Mouse (Mus musculus) liver, embryonic 11.5 days (tissue): ENCODE measurements around the gene Gm20219. TPM values are rescaled to one million over a fixed set of nuclear protein-coding genes. Genes with fewer than 3 reads are reported as not detected.
A peak's percentile ranks its signal among the peaks of the same experiment; 100 is the strongest.

Source experiments
- ATAC-seq: fragments of 200-750 bp; cut with Nextera tagmentation; replicated peaks from 2 replicates; pipeline ENCODE4 v1.8.0; 2017; ENCODE audit warnings: moderate number of reproducible peaks, mild to moderate bottlenecking, moderate TSS enrichment, moderate library complexity; ENCODE audit not compliant: low FRiP score
- DNase-seq: peaks from one replicate; pipeline ENCODE4 v3.0.0-alpha.2; 2017; ENCODE audit warnings: low spot score
- H3K27ac ChIP-seq: fragments of 300-500 bp; sonication (generic); 2 replicates; pipeline ENCODE4 v1.5.1; 2014; ENCODE audit warnings: mild to moderate bottlenecking, low read depth, low read length, control low read depth
- H3K27me3 ChIP-seq: fragments of 300-500 bp; sonication (generic); replicated peaks from 2 replicates; pipeline ENCODE4 v1.6.1; 2014; ENCODE audit warnings: low read length, mixed read lengths; ENCODE audit not compliant: control insufficient read depth, insufficient read depth
- H3K36me3 ChIP-seq: fragments of 300-500 bp; sonication (generic); 2 replicates; pipeline ENCODE4 v1.6.1; 2014; ENCODE audit warnings: mild to moderate bottlenecking, low read length, moderate library complexity, mixed read lengths; ENCODE audit not compliant: control insufficient read depth, insufficient read depth
- H3K4me1 ChIP-seq: fragments of 300-500 bp; sonication (generic); replicated peaks from 2 replicates; pipeline ENCODE4 v1.6.1; 2014; ENCODE audit warnings: low read length, mixed read lengths; ENCODE audit not compliant: control insufficient read depth, insufficient read depth
- H3K4me2 ChIP-seq: fragments of 300-500 bp; sonication (generic); 2 replicates; pipeline ENCODE4 v1.6.1; 2014; ENCODE audit warnings: mild to moderate bottlenecking, control low read depth, moderate library complexity
- H3K4me3 ChIP-seq: fragments of 300-500 bp; sonication (generic); 2 replicates; pipeline ENCODE4 v1.5.1; 2014; ENCODE audit warnings: low read depth, low read length, control low read depth
- H3K9ac ChIP-seq: fragments of 300-500 bp; sonication (generic); 2 replicates; pipeline ENCODE4 v1.6.1; 2014; ENCODE audit warnings: low read depth, low read length, control low read depth
- H3K9me3 ChIP-seq: fragments of 300-500 bp; sonication (generic); 2 replicates; pipeline ENCODE4 v1.6.1; 2016; ENCODE audit warnings: low read length, inconsistent platforms, mixed read lengths; ENCODE audit not compliant: control insufficient read depth
- WGBS: fragments of 180-500 bp; shearing (Covaris S2); extraction: QIAGEN DNeasy Blood & Tissue Kit; methylation state at CpG from one replicate; pipeline ENCODE4 v1.1.7; 2014; 5-methylcytosine and 5-hydroxymethylcytosine counted together
- polyA plus RNA-seq: library from polyadenylated mRNA; unstranded; fragments of >200 nt; fragmentation: Nextera tagmentation; extraction: Ambion mirVana; gene quantifications from 2 replicates; pipeline ENCODE4 v1.2.1, GENCODE M21; 2014

Gm20219 gene
- polyA plus RNA-seq, 1 experiment from 2014 or later = 0.44 TPM

DNA sequence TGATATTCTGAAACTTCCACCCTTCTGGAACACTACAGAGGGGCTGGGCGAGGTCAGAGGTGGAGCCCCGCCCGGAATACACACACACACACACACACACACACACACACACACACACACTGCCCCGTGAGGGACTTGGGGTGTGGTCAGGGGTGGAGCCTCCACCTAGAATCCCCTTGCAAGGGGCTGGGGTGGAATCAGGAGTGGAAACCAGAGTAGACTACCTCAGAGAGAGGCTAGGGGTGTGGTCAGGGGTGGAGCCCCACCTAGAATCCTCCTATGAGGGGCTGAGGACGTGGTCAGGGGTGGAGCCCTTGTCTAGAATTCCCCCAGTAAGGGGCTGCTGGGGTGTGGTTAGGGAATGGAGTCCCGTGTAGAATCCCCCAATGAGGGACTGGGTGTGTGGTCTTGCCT, 13.6 kb downstream of the Gm20219 start:
- Histone ChIP-seq H3K27me3 (no peaks in the 10 kb centered on the region; the same call in 1 of the 2 replicates), H3K4me2 (no peak overlapping the region), H3K36me3 (no peaks in the 10 kb centered on the region), H3K9ac (no peak overlapping the region), H3K9me3 (no peaks in the 10 kb centered on the region), H3K4me3 (no peak overlapping the region), H3K27ac (no peak overlapping the region), H3K4me1 (no peaks in the 10 kb centered on the region)
- 33% methylated on average over 6 of the region's 6 CpGs for WGBS
- peak; percentile 56 for ATAC-seq
- peak; percentile 33 for DNase-seq

GRCm38 (mm10) chr17:56537912-56538311, 16.3 kb downstream of the Gm20219 start:
- H3K4me3 ChIP-seq = no peak overlapping the region
- WGBS = 48% methylated on average over 8 of the region's 8 CpGs

DNA sequence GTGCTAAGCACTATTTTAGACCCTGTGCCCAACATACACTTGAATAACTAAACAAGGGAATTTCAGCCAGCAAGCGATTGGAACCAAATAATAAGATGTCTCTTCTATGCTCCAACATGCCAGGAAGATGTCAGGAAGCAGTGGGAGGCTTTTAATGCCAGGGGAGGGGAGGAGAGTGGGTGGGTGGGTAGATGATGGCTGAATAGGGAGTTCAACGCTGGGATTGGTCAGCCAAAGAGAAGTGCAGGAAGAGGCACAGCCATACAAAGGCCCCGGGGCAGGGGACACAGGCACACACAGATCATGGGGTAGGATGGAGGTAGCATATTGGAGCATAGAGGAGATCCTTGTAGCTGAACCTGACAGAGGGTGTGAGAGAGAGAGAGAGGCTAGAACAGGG, 17.3 kb downstream of the Gm20219 start:
- Histone ChIP-seq H3K9ac (no peak overlapping the region), H3K4me3 (no peak overlapping the region), H3K27me3 (no peaks in the 10 kb centered on the region; the same call in none of the 2 replicates), H3K36me3 (no peaks in the 10 kb centered on the region), H3K4me2 (no peak overlapping the region), H3K9me3 (no peaks in the 10 kb centered on the region), H3K4me1 (no peaks in the 10 kb centered on the region), H3K27ac (no peak overlapping the region)
- ATAC-seq (no peak), DNase-seq (peak; percentile 24)
- WGBS = 78% methylated on average over 3 of the region's 3 CpGs

More at GRCm38 (mm10) chr17:56537912-56538311, 16.3 kb downstream of the Gm20219 start:
- H3K36me3 ChIP-seq = no peaks in the 10 kb centered on the region
- ATAC-seq (no peak), DNase-seq (peak; percentile 31)
- H3K9me3 ChIP-seq = no peaks in the 10 kb centered on the region
- no peaks in the 10 kb centered on the region for H3K4me1 ChIP-seq
- no peak overlapping the region for H3K9ac ChIP-seq
- H3K27ac ChIP-seq = no peak overlapping the region
- no peak overlapping the region for H3K4me2 ChIP-seq
- H3K27me3 ChIP-seq = no peaks in the 10 kb centered on the region; the same call in none of the 2 replicates

DNA sequence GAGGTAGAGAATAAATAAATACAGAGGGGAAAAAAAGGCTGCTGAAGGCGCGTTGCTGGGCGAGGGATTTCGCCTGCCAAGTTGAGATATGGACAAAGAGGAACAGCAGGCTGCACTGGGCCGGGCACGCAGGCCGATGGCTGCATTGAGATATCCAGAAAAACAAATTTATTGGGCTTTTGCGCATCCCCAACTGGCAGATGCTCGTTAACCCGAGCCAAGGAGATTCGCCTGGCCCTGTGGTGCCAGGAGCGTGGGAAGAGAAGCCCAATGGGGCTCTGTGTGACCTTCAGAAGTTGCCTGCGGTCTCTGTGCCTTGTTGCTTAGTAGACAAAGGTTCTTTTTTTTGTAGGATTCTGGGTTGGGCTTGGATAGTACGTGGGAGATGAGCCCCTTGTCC, 18.0 kb downstream of the Gm20219 start:
- Histone ChIP-seq H3K36me3 (no peaks in the 10 kb centered on the region), H3K9ac (no peak overlapping the region), H3K4me1 (no peaks in the 10 kb centered on the region), H3K4me3 (no peak overlapping the region), H3K4me2 (no peak overlapping the region), H3K9me3 (no peaks in the 10 kb centered on the region), H3K27ac (no peak overlapping the region), H3K27me3 (no peaks in the 10 kb centered on the region; the same call in none of the 2 replicates)
- peak; percentile 30 for DNase-seq
- WGBS = 66% methylated on average over 14 of the region's 14 CpGs
- no peak for ATAC-seq

GRCm38 (mm10) chr17:56524943-56525342, 29.2 kb downstream of the Gm20219 start:
- Histone ChIP-seq H3K4me3 (no peak overlapping the region), H3K4me1 (no peaks in the 10 kb centered on the region), H3K36me3 (no peaks in the 10 kb centered on the region), H3K9ac (no peak overlapping the region), H3K27ac (no peak overlapping the region), H3K4me2 (no peak overlapping the region), H3K27me3 (no peaks in the 10 kb centered on the region), H3K9me3 (no peaks in the 10 kb centered on the region)
- 57% methylated on average over 4 of the region's 4 CpGs for WGBS
- no peak for ATAC-seq
- no peak for DNase-seq

GRCm38 (mm10) chr17:56522744-56523143, 31.4 kb downstream of the Gm20219 start:
- 65% methylated on average over 1 of the region's 1 CpGs for WGBS
- no peak for DNase-seq
- no peaks in the 10 kb centered on the region for H3K27me3 ChIP-seq
- ATAC-seq = no peak
- no peak overlapping the region for H3K4me3 ChIP-seq
- H3K9me3 ChIP-seq = no peaks in the 10 kb centered on the region
- no peak overlapping the region for H3K4me2 ChIP-seq
- H3K36me3 ChIP-seq = no peaks in the 10 kb centered on the region
- no peaks in the 10 kb centered on the region for H3K4me1 ChIP-seq
- no peak overlapping the region for H3K27ac ChIP-seq
- H3K9ac ChIP-seq = no peak overlapping the region

GRCm38 (mm10) chr17:56515690-56516410, 38.3 kb downstream of the Gm20219 start:
- H3K27ac ChIP-seq = no peak overlapping the region
- no peak overlapping the region for H3K4me2 ChIP-seq
- no peaks in the 10 kb centered on the region; the same call in 1 of the 2 replicates for H3K4me1 ChIP-seq
- H3K36me3 ChIP-seq = no peaks in the 10 kb centered on the region
- no peak for DNase-seq
- no peak overlapping the region for H3K9ac ChIP-seq
- H3K27me3 ChIP-seq = peaks cover 50% of the 10 kb centered on the region
- H3K9me3 ChIP-seq = peaks cover 3% of the 10 kb centered on the region; the same call in 1 of the 2 replicates
- ATAC-seq = no peak; the same call in 1 of the 2 replicates
- H3K4me3 ChIP-seq = no peak overlapping the region
- 11% methylated on average over 13 of the region's 13 CpGs for WGBS

DNA sequence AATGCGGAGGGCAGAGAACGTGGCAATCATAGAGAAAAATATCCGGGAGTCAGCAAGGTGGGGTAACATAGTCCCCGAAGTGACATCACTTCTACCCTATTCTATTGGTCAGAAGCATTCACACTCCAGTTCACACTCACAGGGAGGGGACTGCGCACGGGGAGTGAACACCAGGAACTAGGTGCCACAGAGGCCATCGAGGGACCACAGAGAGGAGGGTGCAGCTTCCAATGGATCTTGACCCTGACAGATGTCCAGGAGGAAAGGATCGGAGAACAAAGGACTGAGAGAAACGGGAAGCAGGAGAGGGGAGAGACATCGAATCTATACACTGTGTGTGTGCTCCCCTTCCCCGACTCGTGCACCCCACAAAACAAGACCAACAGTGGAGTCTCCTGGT, 39.3 kb downstream of the Gm20219 start:
- no peak overlapping the region for H3K27ac ChIP-seq
- 49% methylated on average over 12 of the region's 12 CpGs for WGBS
- H3K4me3 ChIP-seq = no peak overlapping the region
- H3K36me3 ChIP-seq = no peaks in the 10 kb centered on the region
- no peak overlapping the region for H3K4me2 ChIP-seq
- H3K9me3 ChIP-seq = peaks cover 3% of the 10 kb centered on the region; the same call in 1 of the 2 replicates
- ATAC-seq = no peak
- DNase-seq = no peak
- no peaks in the 10 kb centered on the region; the same call in none of the 2 replicates for H3K4me1 ChIP-seq
- no peak overlapping the region for H3K9ac ChIP-seq
- H3K27me3 ChIP-seq = peaks cover 59% of the 10 kb centered on the region

GRCm38 (mm10) chr17:56514330-56514729, 39.9 kb downstream of the Gm20219 start:
- peaks cover 3% of the 10 kb centered on the region; the same call in 1 of the 2 replicates for H3K9me3 ChIP-seq
- DNase-seq (no peak), ATAC-seq (no peak)
- no peak overlapping the region for H3K4me2 ChIP-seq
- no peaks in the 10 kb centered on the region; the same call in none of the 2 replicates for H3K4me1 ChIP-seq
- H3K27me3 ChIP-seq = peaks cover 65% of the 10 kb centered on the region
- no peak overlapping the region for H3K27ac ChIP-seq
- no peak overlapping the region for H3K4me3 ChIP-seq
- H3K9ac ChIP-seq = no peak overlapping the region
- no peaks in the 10 kb centered on the region for H3K36me3 ChIP-seq
